Mouse (Mus musculus) liver, postnatal 0 days (tissue): ENCODE data around the gene Lfng.

Experiments used
- CTCF ChIP-seq: sonication (generic); IDR thresholded peaks from 2 replicates; pipeline ENCODE4 v1.5.1; 2016; ENCODE audit warnings: antibody characterized with exemption, low read depth
- EP300 ChIP-seq: IDR thresholded peaks from 2 replicates; pipeline ENCODE4 v1.6.1; 2016; ENCODE audit warnings: antibody characterized with exemption, low read depth, mild to moderate bottlenecking

DNA sequence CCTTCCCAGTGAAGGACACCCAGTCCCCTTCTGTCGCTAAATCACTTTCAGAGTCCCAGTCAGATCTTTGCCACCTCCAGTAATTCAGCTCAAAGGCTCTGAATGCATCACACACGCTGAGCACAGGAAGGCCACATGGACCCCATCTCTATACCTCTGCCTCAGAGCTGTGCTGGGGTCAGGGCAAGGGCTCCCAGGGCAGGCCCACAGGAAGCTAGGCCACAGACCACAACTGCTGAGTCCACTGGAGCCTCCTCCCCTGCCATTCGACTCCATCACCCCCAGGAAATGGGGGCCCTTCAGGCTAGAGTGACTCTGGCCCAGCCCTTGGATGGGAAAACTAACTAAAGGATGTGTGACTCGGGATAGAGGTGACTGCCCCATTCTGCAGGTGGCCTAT lies 16.7 kb downstream of the Lfng start:
- TF ChIP-seq EP300 (no peak), CTCF (no peak)
